Mouse (Mus musculus) cortical plate, adult 2 months (tissue): ENCODE measurements around the gene Rab44.

ENCODE experiments used
- CTCF ChIP-seq: fragments of 200-500 bp; IDR thresholded peaks from 2 replicates; pipeline ENCODE4 v1.5.1; 2011; ENCODE audit warnings: mild to moderate bottlenecking, control low read depth, low read length; ENCODE audit not compliant: insufficient read depth; ENCODE audit errors: extremely low read depth
- POLR2A ChIP-seq: fragments of 200-500 bp; IDR thresholded peaks from 2 replicates; pipeline ENCODE4 v1.6.1; 2011; ENCODE audit warnings: mild to moderate bottlenecking, low read length, control low read depth; ENCODE audit not compliant: insufficient read depth; ENCODE audit errors: extremely low read depth

- TF ChIP-seq CTCF (no peak), POLR2A (no peak)
Measured at GRCm38 (mm10) chr17:29155355-29156135, 41.6 kb downstream of the Rab44 start.
